Mouse (Mus musculus): ENCODE results near the gene Nabp2.

Nabp2 gene

DNA sequence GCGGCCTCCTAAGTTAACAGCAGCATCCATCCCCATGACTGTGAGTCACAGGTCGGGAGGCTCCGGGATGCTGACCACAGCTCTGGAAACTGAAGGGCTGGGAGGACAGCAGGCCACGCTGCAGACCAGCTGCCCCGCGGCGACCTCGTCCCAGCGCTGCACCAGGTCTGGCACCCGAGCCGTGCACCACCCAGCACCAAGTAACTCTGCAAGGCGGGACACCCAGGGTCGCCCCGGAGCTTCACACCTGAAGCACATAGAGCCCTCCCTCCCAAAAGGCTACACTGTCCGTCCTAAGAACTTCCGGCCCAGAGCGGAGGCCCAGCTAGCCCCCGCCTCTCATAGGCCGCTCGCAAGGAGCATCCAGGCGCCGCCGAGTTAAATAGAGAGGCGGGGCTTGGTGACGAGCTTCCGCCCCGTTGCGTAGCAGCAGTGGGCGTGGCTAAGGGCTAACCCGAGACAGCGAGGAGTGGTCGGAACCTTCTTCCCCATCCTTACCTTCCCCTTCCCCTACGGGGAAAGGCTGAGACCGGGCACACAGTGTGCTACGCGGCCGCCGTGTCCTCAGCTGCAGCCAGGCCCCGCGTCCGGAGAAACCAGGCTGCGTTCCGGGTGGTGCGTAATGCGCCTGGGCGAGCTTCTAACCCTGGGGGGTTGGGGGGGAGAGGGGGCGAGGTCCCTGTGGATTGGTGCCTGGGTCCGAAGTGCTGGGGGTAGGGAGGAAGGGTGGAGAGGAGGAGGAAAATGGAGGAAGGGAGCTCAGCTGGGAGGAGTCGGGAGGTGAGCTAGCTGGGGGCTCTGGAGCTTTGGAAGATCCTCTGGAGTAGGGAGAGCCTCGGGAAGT lies at the start of gene Nabp2, which contains the start of gene Rnf41:
Nabp2 (minus strand) TSS at position 282 of the 844 bp plus-strand sequence.
Rnf41 (plus strand) TSS at position 447 of the 844 bp plus-strand sequence.
- DNase-seq (ENCODE audit: low spot score in 2 of 2): peak; percentile 97

DNA sequence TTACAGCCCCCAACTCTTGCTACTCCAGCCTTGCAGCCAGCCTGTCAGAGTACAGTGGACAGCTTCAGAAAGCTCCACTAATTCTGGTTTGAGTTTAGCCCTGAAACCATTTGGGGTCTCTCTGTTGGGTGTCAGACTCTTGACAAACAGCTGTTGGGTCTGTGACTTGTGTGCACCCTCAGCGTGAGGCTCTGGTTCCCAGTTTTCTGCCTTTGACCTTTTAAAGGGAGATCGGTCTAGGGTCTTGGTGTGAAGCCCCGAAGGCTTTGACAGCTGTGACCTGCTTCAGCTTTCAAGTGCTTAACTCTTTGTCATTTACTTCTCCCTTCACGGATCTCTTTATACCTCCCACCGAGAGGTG lies 49.0 kb upstream of the Nabp2 start:
- no peak for DNase-seq (ENCODE audit: low spot score in 2 of 2)

DNA sequence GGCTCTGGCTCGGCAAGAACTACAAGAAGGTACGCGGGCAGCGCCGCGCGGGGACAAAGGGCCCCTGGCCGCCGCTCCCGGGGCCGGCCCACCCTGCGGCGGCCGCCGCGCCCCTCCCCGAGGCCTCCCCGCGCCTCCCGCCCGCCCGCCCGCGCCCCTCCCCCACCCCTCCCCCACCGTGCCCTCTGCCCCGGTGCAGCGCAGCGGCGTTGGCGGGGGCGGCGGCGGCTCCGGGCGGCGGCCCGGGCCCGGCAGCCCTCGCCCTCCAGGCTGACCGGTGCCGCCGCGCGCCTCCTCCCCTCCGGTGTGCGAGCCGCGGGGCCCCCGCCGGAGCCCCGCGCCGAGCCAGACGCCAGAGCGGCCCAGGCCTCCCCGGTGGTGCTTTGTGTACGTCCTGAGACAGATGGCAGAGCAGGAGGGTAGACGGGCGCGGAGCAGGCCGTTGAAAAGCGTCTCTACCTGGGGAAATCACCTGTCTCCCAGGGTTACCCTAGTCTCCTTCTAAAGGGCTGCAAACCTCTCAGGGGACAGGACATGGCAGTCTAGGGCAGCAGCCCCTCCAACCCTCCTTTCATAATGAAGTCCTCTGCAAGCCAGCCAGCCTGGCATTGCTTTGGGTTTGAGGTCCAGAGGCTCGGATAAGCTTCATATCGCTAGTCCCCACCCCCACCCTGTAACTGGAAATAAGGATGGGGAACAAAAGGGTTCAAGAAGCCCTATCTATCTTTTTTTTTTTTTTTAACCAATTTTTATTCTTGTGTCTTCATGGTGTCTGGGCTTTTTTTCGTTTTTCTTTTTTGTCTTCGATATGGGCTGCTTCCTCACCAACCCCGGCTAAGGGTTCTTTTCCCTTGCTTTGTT lies 48.3 kb upstream of the Nabp2 start:
- peak; percentile 62 to 69 for DNase-seq (ENCODE audit: low spot score in 2 of 2)

DNA sequence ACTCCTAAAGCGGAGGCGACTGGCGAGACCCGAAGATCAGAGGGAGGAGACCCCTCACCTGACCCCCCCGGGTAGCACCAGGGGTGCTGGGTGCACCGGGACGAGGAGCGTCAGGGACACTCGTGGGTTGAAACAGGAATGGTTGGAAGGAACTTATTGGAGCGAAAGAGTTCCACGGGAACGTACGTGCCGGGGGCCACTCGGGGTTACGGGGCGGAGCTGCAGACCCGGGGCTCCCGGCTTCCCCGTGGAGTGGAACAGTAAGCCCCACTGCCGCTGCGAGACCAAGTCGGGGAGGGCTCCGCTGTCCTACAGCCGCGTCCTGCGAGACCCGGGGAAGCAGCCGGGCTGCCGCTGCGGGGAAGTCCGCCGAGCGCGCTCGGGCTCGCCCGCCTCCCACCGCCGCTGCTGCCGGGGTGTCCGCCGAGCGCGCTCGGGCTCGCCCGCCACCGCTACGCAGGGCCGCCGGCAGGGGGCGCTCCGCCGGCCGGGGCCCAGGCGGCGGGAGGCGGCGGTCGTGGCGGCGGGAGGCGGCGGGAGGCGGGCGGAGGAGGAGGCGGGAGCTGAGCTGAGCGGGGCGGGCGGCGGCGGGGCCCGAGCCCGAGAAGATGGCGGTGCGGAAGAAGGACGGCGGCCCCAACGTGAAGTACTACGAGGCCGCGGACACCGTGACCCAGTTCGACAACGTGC lies 47.6 kb upstream of the Nabp2 start, which contains the start of gene Smarcc2:
Smarcc2 (plus strand) TSS at position 530 of the 690 bp plus-strand sequence.
- DNase-seq (ENCODE audit: low spot score in 2 of 2): peak; percentile 87 to 91

DNA sequence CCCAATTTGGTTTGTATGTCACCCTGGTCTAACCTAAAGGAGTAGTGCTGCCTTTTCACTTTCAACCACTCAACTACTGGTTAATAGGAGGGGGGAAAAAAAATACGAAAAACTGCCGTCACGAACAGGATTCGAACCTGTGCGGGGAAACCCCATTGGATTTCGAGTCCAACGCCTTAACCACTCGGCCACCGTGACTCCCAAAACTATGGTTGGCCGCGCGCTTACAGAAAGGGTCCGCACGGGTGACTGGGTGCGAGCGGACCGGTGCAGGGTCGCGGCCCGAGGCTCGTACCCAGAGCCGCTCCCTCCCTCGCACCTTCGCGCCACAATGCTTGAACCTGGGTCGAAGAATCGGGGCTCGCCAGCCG lies 47.0 kb upstream of the Nabp2 start:
- DNase-seq (ENCODE audit: low spot score in 2 of 2): peak; percentile 92 to 97

DNA sequence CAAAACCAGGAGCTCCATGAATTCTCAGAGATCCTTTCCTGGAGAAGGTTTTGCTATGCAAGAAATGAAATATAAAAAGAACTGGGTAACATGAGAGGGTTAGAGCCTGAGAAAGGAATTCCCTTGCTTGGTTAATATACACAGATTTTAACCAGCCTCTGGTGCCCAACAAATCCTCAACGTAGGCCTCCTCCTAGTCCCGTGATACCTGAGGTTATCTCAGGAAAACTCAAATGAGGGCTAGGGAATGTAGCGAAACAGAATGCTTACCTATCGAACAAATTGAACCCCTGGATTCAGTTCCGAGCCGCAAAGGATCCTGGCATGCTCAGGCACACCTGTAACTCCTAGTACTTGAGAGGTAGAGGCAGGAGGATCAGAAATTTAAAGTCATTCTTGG lies 46.4 kb upstream of the Nabp2 start:
- no peak for DNase-seq (ENCODE audit: low spot score in 2 of 2)

DNA sequence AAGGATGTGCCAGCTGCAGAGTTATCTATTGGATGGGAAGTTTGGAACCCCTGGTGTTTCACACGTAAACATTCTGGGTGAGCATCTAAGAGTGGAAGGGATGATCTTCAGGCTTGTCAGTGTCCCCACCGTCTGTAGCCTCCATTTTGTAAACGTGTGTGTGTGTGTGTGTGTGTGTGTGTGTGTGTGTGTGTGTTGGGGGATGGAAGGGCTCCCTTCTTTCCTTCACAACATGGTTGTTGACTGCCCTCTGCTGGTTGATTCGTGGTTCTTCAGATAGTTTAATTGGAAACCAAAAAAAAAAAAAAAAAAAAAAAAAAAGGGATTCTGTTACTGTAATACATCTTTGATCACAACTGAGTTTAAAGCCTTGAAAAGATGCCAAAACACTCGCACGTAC lies 44.0 kb upstream of the Nabp2 start:
- peak in 1 of 2 experiments; percentile 79 for DNase-seq (ENCODE audit: low spot score in 2 of 2)

DNA sequence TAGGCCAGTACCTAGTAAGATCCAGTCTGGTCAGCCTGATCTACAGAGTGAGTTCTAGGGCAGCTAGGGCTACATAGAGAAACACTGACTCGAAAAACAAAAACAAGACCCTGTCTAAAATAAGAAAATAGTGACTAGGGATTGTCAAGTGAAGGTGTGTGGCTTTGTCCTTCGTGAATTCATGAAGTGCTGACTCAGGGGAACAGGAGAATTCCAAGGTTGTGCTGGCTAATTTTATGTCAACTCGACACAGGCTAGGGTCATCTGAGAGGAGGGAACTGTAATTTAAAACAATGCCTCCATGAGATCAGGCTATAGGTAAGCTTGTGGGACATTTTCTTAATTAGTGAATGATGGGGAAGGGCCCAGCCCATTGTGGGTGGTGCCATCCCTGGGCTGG lies 43.2 kb upstream of the Nabp2 start:
- DNase-seq (ENCODE audit: low spot score in 2 of 2): no peak

DNA sequence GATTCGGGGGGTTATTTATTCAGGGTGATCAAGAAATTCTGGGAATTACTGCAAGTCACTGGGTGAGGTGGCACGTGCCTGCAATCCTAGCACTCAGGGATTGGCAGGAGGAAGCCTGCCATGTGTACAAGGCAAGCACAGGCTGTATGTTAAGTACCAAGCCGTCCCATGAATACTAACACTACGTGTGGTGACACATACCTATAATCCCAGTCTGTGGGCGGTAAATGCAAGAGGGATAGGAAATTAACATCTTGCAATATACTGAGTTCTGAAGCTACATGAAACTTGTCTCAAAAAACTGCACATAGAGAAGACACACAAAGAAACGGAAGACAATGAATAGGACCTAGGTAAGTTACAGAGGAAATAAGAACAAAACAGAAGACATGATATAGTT lies 39.7 kb upstream of the Nabp2 start:
- DNase-seq (ENCODE audit: low spot score in 2 of 2): no peak

DNA sequence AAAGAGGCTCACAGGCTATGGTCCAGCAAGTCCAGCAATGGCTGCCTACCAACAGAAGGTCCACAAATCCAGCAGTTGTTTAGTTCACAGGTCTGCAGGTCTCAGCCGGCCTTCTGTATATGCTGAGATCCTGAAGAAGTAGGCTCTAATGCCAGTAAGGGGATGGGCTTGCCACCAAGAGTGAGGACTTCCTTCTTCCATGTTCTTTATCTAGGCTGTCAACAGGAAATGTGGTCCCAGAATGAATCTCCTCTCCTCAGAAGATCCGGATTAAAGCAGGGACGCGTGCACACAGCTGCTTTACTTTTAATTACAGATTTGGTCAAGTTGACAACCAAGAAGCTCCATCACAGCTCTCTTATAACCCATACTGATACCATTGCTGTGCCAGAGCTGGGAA lies 34.1 kb upstream of the Nabp2 start:
- no peak for DNase-seq (ENCODE audit: low spot score in 2 of 2)

DNA sequence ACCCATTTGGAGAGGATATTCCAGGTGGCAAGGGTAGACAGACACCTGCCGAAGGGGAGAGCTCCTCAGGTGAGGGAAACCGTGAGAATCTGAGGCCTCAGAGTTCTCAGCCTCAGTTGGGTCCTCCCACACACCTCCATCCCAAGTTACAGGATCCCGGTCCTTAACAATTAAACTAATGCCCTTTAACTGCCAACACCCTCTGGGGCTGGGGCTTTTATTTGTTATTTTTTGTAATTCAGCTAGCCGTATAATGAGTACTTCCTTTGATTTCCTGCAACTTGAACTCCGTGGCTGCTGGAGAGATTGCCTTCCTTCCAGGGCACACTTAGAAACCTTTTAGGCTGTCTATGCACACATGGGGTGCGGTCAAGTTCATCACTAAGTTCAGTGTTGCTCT lies 33.1 kb upstream of the Nabp2 start:
- no peak for DNase-seq (ENCODE audit: low spot score in 2 of 2)

DNA sequence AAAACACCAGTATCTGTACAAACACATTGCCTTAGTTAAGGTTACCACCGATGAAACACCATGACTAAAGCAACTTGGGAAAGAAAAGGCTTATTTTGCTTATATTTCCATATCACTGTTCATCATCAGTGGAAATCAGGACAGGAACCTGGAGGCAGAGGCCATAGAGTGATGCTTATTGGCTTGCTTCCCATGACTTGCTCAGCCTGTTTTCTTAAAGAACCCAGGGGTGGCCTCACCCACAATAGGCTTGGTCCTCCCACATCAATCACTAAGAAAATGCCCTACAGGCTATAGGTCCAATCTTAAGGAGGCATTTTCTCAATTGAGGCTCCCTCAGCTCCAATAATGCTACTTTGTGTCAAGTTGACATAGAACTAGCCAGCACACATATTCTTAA lies 31.4 kb upstream of the Nabp2 start:
- no peak for DNase-seq (ENCODE audit: low spot score in 2 of 2)

DNA sequence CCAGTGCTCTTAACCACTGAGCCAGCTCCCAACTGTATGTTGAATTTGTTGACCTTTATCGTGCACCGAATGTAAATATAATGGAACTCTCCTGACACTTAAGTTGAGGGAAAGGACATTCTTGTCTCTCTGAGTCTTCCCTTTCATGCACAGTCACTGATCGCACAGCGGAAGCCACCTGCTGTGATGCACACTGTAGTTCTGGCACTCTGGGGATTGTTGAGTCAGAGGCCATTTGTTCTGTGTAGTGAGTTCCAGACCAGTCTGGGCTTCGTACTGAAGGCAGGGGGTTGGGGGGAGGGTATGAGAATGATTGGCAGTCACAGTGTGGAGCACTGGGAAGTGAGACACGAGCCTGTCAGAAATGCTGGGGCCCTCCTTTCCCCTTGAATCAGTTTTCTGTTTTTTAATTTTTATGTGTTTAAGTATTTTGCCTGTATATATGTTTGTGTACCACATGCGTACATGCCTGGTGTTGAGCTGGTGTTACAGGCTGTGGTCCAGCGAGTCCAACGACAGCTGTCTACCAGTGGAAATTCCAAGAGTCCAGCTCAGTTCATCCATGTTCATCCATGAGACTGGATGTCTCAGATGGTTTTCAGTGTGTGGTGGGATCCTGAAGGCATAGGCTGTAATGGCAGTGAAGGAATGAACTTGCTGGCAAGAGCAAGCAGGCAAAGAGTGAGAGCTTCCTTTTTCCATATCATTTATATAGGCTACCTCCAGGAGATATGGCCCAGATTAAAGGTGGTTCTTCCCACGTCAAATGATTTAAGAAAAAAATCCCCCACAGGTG lies 30.2 kb upstream of the Nabp2 start:
- DNase-seq (ENCODE audit: low spot score in 2 of 2): no peak

DNA sequence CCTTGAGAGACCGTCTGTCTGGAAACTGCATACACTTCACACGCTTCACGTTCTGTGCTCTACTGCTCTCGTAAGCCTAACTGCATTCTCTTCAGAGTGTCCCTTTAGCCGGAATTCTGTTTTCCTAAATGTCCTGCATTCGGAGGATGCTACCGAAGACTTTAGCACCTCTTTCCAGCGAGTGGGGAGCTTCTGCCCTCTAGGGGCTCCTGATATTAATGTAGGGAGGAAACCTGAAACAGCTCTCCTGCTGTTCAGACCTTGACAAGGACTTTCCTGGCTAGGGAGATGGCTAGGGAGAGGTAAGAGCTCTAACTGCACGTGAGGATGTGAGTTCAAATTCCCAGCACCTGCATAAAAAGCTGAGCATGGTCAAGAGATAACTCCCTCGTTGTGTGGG lies 29.1 kb upstream of the Nabp2 start:
- no peak for DNase-seq (ENCODE audit: low spot score in 2 of 2)

DNA sequence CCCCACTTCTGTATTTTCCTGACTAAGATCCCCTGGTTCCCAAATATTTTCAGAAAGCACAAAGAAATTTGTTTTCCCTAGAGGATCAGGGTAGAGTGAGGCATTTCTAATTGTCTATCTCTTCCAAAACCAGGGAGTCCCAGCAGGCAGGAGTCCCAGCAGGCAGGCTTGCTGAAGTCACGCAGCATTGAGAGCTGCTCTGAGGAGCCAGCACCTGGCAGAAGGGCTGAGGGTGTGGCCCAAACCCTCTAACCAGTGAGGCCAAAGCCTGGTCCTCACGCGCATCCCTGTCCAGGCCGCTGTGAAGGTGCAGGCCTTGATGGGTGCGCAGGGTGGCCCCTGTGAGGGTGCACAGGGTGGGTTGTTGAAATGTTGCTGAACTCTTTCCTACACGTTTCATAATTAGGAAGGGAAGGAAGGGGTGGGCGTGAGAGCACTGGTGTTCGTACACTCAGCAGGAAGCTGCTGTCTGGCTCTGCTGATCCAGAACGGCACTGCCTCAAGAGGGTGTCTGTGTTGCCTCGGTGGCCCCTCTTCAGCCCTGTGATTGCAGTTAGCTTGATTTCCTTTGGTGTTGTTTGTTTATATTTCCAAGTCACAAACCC lies 27.5 kb upstream of the Nabp2 start:
- DNase-seq (ENCODE audit: low spot score in 2 of 2): peak; percentile 41 to 65

DNA sequence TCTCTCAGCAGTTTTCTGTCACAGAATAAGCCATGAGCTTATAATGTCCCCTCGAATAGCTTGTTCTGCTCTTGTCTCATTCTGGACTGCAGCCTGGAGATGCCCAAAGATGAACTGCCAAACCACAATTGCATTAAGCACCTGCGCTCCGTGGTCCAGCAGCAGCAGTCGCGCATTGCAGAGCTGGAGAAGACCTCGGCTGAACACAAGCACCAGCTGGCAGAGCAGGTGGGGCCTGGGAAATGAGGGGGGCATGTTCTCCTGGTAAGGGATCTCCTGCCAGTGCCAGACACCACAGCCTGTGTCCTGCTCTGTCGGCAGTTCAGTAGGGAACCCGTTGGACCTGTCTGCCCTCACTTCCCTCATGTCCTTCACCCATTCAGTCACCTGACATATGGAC lies 25.1 kb upstream of the Nabp2 start:
- peak in 1 of 2 experiments; percentile 37 for DNase-seq (ENCODE audit: low spot score in 2 of 2)

DNA sequence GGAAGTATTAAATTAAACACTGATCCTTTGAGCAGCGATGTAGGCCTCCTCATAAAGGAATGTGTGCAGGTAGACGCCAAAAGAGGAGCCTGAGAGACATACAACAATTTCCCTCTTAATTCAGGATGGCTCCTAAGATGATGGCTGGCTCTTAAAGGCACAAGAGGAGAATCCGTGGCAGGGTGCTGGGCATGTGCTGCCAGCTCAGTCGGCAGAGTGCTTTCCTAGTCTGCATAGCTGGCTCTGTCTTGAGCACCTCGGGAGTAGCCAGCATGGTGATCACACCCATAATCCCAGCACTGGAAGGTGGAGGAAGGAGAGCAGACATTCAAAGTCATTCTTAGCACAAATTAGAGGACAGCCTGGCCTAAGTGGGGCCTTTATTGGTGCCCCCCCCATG lies 24.6 kb upstream of the Nabp2 start:
- DNase-seq (ENCODE audit: low spot score in 2 of 2): no peak

DNA sequence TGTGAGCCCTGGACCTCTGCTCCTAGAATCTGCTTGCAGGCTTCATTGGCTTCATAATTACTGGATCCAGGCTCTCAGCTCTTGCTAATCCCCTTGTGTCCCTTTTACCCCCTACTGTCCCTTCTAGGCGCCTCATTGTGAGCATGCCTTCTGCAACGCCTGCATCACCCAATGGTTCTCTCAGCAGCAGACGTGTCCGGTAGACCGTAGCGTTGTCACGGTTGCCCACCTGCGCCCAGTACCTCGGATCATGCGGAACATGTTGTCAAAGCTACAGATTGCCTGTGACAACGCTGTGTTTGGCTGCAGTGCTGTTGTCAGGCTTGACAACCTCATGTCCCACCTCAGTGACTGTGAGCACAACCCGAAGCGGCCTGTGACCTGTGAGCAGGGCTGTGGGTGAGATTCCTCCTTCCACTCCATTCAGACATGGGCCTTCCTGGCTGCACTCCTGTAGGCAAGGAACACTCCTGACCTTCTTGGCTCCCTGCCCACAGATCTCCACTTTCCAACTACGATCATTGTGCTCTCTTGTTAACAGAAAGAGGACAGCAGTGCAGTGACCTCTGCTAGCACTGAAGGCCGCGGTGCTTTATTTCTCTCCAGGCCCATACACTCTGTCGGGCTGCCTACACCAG lies 24.0 kb upstream of the Nabp2 start:
- peak in 1 of 2 experiments; percentile 53 for DNase-seq (ENCODE audit: low spot score in 2 of 2)

DNA sequence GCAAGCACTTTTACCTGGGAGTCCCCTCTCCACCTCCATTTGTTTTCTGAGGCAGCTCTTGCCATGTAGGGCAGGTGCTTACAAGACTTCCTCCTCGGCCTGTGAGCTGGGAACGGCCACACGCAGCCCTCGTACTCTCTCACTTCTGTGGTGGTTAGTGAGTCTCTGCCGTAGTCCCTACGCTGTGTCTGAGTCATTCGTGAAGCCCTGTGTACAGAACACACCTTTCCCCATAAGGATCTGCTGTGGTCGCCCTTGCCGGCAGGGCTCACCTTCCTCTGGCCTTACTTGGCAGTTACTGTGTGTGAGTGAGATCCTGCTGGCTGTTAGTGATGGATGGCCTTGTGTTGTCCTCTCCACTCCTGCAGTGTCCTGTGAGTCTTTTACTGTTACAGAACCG lies 23.4 kb upstream of the Nabp2 start:
- DNase-seq (ENCODE audit: low spot score in 2 of 2): peak in 1 of 2 experiments; percentile 47

DNA sequence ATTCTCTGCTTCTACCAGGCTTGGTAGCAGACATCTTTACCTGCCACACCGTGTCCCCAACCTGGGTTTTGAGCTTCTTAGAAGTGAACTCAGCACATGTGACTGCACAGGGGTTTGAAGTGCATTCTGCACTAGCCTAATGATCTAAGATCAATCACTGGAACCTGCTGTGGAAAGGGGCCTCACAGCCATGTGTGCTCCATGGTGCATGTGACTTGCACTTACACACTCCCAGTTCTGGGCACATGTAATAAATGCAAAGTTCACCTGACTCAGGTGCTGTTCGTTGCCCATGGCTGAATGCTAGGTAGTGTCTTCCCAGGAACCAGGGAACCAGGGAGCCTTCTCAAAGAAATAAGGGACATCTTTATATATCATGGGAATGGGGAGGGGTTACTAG lies 22.1 kb upstream of the Nabp2 start:
- DNase-seq (ENCODE audit: low spot score in 2 of 2): no peak

Measured in spleen, postnatal 10 days (tissue).